12 mouse cellular contexts compared by ENCODE assay signal in genomic region chr14:76695691-76696355, GRCm38 (mm10).
DNase-seq lines count a peak whose midpoint lies in the region; ATAC-seq and TF ChIP-seq lines count a peak whose summit lies in the region.
"Had no signal": no experiment of that assay in that cellular context is flagged by ENCODE, and none has a peak within 500 bp of the region (broad histone marks: within the 10 kb centered on the region; RNA-seq: fewer than 3 reads in every experiment).

No protein-coding gene starts in this region.

- ATAC-seq in kidney, embryonic 16.5 days (ENCODE audit: low FRiP score, low TSS enrichment) = no peak
- ATAC-seq in intestine, postnatal 0 days = no peak
- peak; percentile 59; the same call in 1 of the 2 replicates for ATAC-seq in megakaryocyte-erythroid progenitor cell, adult 5-6 weeks (replicated peaks; ENCODE audit: low FRiP score, low TSS enrichment, poor library complexity, severe bottlenecking)

- peak overlapping the region; percentile 94 for H3K27ac ChIP-seq in kidney, embryonic 16.5 days (ENCODE audit: low read length)
- H3K27ac ChIP-seq in intestine, postnatal 0 days (ENCODE audit: low read depth, low read length) = peak overlapping the region; percentile 46; the same call in 1 of the 2 replicates
- H3K27ac ChIP-seq: forebrain, embryonic 10.5 days had no signal

- H3K27me3 ChIP-seq in kidney, embryonic 16.5 days (ENCODE audit: insufficient read depth, low read length) = no peaks in the 10 kb centered on the region
- no peaks in the 10 kb centered on the region for H3K27me3 ChIP-seq in intestine, postnatal 0 days (replicated peaks; ENCODE audit: control insufficient read depth, insufficient read depth, low read length)

- H3K4me1 ChIP-seq in kidney, embryonic 16.5 days (ENCODE audit: insufficient read depth, low read length) = peaks cover 70% of the 10 kb centered on the region
- peaks cover 19% of the 10 kb centered on the region; the same call in 1 of the 2 replicates for H3K4me1 ChIP-seq in intestine, postnatal 0 days (replicated peaks; ENCODE audit: control insufficient read depth, insufficient read depth, low read length)

- no peak for DNase-seq in kidney, adult 11 months
- peak; percentile 66 for DNase-seq in R1 (ENCODE audit: low read depth, low spot score)
- no peak for DNase-seq in cerebellum, postnatal 4 days (ENCODE audit: low spot score in 2 of 2)
- DNase-seq in right cerebral cortex, adult 18-20 months = no peak
- DNase-seq: cerebellum, postnatal 36 days; gastrocnemius, postnatal 25 days; layer of hippocampus, postnatal 36 days; lung, postnatal 36 days had no signal

- no peak overlapping the region for H3K4me3 ChIP-seq in kidney, embryonic 16.5 days (ENCODE audit: low read length)
- no peak overlapping the region for H3K4me3 ChIP-seq in intestine, postnatal 0 days (ENCODE audit: low read depth, low read length)
- H3K4me3 ChIP-seq: forebrain, embryonic 10.5 days had no signal

- peak overlapping the region; percentile 36 for H3K4me2 ChIP-seq in kidney, embryonic 16.5 days (replicated peaks; ENCODE audit: low read depth, low read length)
- H3K4me2 ChIP-seq in intestine, postnatal 0 days (replicated peaks; ENCODE audit: low read depth) = peak overlapping the region; percentile 30

- H3K9ac ChIP-seq in kidney, embryonic 16.5 days (replicated peaks; ENCODE audit: low read length) = no peak overlapping the region
- H3K9ac ChIP-seq in intestine, postnatal 0 days (ENCODE audit: low read depth, low read length) = 0 out of 2 replicates have a peak overlapping the region, but pooled peaks have one; percentile 22

- H3K36me3 ChIP-seq in kidney, embryonic 16.5 days (ENCODE audit: insufficient read depth, low read length) = no peaks in the 10 kb centered on the region
- no peaks in the 10 kb centered on the region for H3K36me3 ChIP-seq in intestine, postnatal 0 days (ENCODE audit: control insufficient read depth, insufficient read depth)
- H3K36me3 ChIP-seq: forebrain, embryonic 10.5 days had no signal

- WGBS in kidney, embryonic 16.5 days = 22% methylated on average over 16 of the region's 18 CpGs
- WGBS in intestine, postnatal 0 days = 35% methylated on average over 15 of the region's 18 CpGs

- no peak for TF ChIP-seq CTCF in intestine, postnatal 0 days (IDR thresholded peaks at IDR 0.05; ENCODE audit: low read depth)

- H3K9me3 ChIP-seq in kidney, embryonic 16.5 days (ENCODE audit: low read length) = no peaks in the 10 kb centered on the region
- no peaks in the 10 kb centered on the region for H3K9me3 ChIP-seq in intestine, postnatal 0 days (ENCODE audit: control insufficient read depth)
- H3K9me3 ChIP-seq: forebrain, embryonic 10.5 days had no signal
